Mouse (Mus musculus): Measurements from ENCODE around the gene Usp20. TPM values are rescaled to one million over a fixed set of nuclear protein-coding genes. Genes with fewer than 3 reads are reported as not detected.
"Not testable (repeated sequence)": the region's sequence is repeated elsewhere in the genome, so short reads cannot be mapped to it uniquely, and the experiment has no call there.

The Usp20 gene
- polyA plus RNA-seq, 1 experiment from 2014 or later: 4.0 TPM

- no peaks in the 10 kb centered on the region for H3K9me3 ChIP-seq (ENCODE audit: control insufficient read depth)
- TF ChIP-seq CTCF (IDR thresholded peaks at IDR 0.05; ENCODE audit: low read depth): no peak
- no peak overlapping the region for H3K9ac ChIP-seq (ENCODE audit: low read depth, low read length)
- WGBS: 70% methylated on average over 5 of the region's 5 CpGs
- no peak overlapping the region for H3K27ac ChIP-seq (ENCODE audit: low read depth, low read length)
- no peaks in the 10 kb centered on the region for H3K27me3 ChIP-seq (replicated peaks; ENCODE audit: control insufficient read depth, insufficient read depth, low read length)
- no peak for ATAC-seq
- no peak overlapping the region for H3K4me3 ChIP-seq (ENCODE audit: low read depth, low read length)
- no peak overlapping the region for H3K4me2 ChIP-seq (replicated peaks; ENCODE audit: low read depth)
- no peaks in the 10 kb centered on the region for H3K4me1 ChIP-seq (replicated peaks; ENCODE audit: control insufficient read depth, insufficient read depth, low read length)
- H3K36me3 ChIP-seq (ENCODE audit: control insufficient read depth, insufficient read depth): no peaks in the 10 kb centered on the region
Observed at GRCm38 (mm10) chr2:30941586-30941985, 40.5 kb upstream of the Usp20 start.

GRCm38 (mm10) chr2:30942116-30942515 is 40.0 kb upstream of the Usp20 start:
- not testable (repeated sequence) for H3K36me3 ChIP-seq (ENCODE audit: control insufficient read depth, insufficient read depth); H3K27me3 ChIP-seq (replicated peaks; ENCODE audit: control insufficient read depth, insufficient read depth, low read length); H3K9me3 ChIP-seq (ENCODE audit: control insufficient read depth); H3K27ac ChIP-seq (ENCODE audit: low read depth, low read length); ATAC-seq; H3K4me3 ChIP-seq (ENCODE audit: low read depth, low read length); H3K9ac ChIP-seq (ENCODE audit: low read depth, low read length); H3K4me1 ChIP-seq (replicated peaks; ENCODE audit: control insufficient read depth, insufficient read depth, low read length)
- 34% methylated on average over 7 of the region's 7 CpGs for WGBS
- peak overlapping the region; percentile 61 for H3K4me2 ChIP-seq (replicated peaks; ENCODE audit: low read depth)
- peak; percentile 24; the same call in 1 of the 2 replicates for TF ChIP-seq CTCF (IDR thresholded peaks at IDR 0.05; ENCODE audit: low read depth)

DNA sequence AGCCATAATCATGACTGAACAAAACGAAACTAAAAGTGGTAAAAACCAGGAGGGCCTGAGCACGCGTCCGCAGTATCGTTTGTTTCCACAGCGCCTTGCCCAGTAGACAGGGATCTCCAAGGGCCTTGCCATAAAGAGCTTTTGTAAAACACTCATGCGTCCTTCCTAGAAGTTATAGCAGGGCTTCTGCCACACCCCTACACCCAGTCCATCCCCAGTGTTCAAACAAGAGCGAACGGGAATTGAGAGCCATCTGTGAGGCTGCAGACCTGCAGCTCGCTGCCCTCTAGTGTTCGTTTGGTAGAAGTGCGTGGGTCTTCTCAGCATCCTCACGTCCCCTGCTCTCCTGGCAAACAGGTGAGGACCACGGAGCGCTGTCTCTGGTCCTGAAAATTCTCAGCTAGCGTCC is 39.5 kb upstream of the Usp20 start:
- no peak overlapping the region for H3K27ac ChIP-seq (ENCODE audit: low read depth, low read length)
- H3K27me3 ChIP-seq (replicated peaks; ENCODE audit: control insufficient read depth, insufficient read depth, low read length): no peaks in the 10 kb centered on the region
- peak; percentile 96 for TF ChIP-seq CTCF (IDR thresholded peaks at IDR 0.05; ENCODE audit: low read depth)
- no peak overlapping the region for H3K9ac ChIP-seq (ENCODE audit: low read depth, low read length)
- no peaks in the 10 kb centered on the region for H3K36me3 ChIP-seq (ENCODE audit: control insufficient read depth, insufficient read depth)
- peak overlapping the region; percentile 43 for H3K4me3 ChIP-seq (ENCODE audit: low read depth, low read length)
- peak; percentile 70 for ATAC-seq
- 15% methylated on average over 16 of the region's 16 CpGs for WGBS
- peak overlapping the region; percentile 61 for H3K4me2 ChIP-seq (replicated peaks; ENCODE audit: low read depth)
- H3K9me3 ChIP-seq (ENCODE audit: control insufficient read depth): no peaks in the 10 kb centered on the region
- H3K4me1 ChIP-seq (replicated peaks; ENCODE audit: control insufficient read depth, insufficient read depth, low read length): no peaks in the 10 kb centered on the region

DNA sequence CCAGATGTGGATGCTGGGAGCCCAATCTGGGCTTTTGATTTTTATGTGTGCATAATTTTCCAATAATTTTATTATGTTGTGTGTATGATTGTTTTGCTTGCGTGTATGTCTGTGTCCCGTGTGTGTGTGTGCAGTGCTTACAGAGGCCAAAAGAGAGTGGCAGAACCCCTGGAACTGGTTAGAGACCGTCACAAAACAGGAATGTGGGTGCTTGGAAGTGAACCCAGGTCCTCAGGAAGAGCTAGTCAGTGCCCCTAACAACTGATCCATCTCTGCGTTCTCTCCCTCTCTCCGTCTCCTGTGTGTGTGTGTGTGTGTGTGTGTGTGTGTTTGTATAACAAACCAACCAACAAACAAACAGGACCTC is 29.6 kb upstream of the Usp20 start:
- no peak overlapping the region for H3K9ac ChIP-seq (ENCODE audit: low read depth, low read length)

DNA sequence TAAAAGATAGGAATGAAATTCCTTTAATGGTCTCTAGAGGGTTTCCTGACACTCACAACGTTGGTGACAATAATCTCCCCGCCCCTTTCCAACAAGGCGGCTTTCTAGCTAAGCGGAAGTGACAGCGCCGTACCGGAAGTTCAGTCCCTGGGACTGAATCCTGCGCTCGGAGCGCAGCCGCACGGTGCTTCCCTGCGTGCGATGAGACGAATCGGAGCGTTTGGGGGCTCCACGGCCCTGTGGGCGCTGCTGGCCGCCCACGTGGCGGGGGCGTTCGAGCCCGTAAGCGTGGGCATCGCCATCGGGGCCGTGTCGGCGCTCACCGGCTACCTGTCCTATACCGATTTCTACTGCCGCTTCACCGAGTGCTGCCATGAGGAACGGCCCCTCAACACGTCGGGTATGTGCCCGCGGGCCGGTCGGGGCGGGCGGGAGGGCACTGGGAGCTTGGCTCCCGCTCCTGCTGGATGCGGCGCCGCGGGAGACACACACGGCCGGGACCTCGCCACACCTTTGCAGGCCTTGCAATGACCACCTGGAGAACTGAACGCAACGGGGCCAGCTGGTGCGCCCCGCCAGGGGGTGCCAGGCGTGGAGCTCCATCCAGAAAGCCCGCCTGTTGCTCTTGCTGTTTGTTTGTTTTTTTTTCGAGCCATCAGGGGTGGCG is 29.1 kb upstream of the Usp20 start, which contains the start of gene Tor1b:
Gene Tor1b (plus strand): TSS at position 136 of the 667 bp plus-strand sequence.
- H3K4me3 ChIP-seq (ENCODE audit: low read depth, low read length): peak within 1 kb of the TSS; percentile 68
- H3K27me3 ChIP-seq (replicated peaks; ENCODE audit: control insufficient read depth, insufficient read depth, low read length): no peaks in the 10 kb centered on the region
- peak within 1 kb of the TSS; percentile 71 for H3K27ac ChIP-seq (ENCODE audit: low read depth, low read length)
- H3K4me2 ChIP-seq (replicated peaks; ENCODE audit: low read depth): peak within 1 kb of the TSS; percentile 91
- H3K4me1 ChIP-seq (replicated peaks; ENCODE audit: control insufficient read depth, insufficient read depth, low read length): peaks cover 11% of the 10 kb centered on the region; the same call in 1 of the 2 replicates
- peak; percentile 85 for ATAC-seq
- whole genome bisulfite sequencing: under 1% methylated on average over 60 of the region's 60 CpGs
- peak; percentile 57 for TF ChIP-seq CTCF (IDR thresholded peaks at IDR 0.05; ENCODE audit: low read depth)
- no peaks in the 10 kb centered on the region for H3K9me3 ChIP-seq (ENCODE audit: control insufficient read depth)
- peak within 1 kb of the TSS; percentile 65 for H3K9ac ChIP-seq (ENCODE audit: low read depth, low read length)
- peaks cover 26% of the 10 kb centered on the region for H3K36me3 ChIP-seq (ENCODE audit: control insufficient read depth, insufficient read depth)

More for the DNA sequence above, 29.6 kb upstream of the Usp20 start:
- H3K9me3 ChIP-seq (ENCODE audit: control insufficient read depth): no peaks in the 10 kb centered on the region
- TF ChIP-seq CTCF (IDR thresholded peaks at IDR 0.05; ENCODE audit: low read depth): no peak
- WGBS: 24% methylated on average over 5 of the region's 5 CpGs
- peaks cover 11% of the 10 kb centered on the region; the same call in 1 of the 2 replicates for H3K4me1 ChIP-seq (replicated peaks; ENCODE audit: control insufficient read depth, insufficient read depth, low read length)
- H3K27ac ChIP-seq (ENCODE audit: low read depth, low read length): no peak overlapping the region
- peak overlapping the region; percentile 68 for H3K4me3 ChIP-seq (ENCODE audit: low read depth, low read length)
- H3K36me3 ChIP-seq (ENCODE audit: control insufficient read depth, insufficient read depth): peaks cover 23% of the 10 kb centered on the region
- peak overlapping the region; percentile 91 for H3K4me2 ChIP-seq (replicated peaks; ENCODE audit: low read depth)
- H3K27me3 ChIP-seq (replicated peaks; ENCODE audit: control insufficient read depth, insufficient read depth, low read length): no peaks in the 10 kb centered on the region
- ATAC-seq: no peak

DNA sequence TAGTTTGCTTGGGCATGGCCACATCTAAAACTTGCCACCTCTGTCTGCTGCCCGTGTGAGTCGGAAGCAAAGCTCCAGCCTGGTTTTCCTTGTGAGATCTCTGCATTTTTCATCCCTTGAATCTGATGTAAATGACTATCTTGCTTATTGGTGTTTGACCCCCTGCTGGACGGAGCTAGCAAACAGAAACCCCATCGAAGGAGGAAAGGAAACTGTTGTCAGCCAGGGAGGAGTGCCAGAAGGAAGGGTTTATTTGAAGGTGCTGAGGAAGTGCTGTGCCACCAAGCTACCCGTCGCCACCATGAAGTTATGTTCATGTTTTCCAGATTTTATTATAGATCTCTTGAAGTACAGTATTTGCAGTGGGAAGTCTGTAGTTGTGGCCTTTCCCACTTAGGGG is 27.3 kb upstream of the Usp20 start:
- WGBS: 59% methylated on average over 6 of the region's 6 CpGs
- H3K27me3 ChIP-seq (replicated peaks; ENCODE audit: control insufficient read depth, insufficient read depth, low read length): no peaks in the 10 kb centered on the region
- no peak overlapping the region for H3K4me3 ChIP-seq (ENCODE audit: low read depth, low read length)
- H3K4me2 ChIP-seq (replicated peaks; ENCODE audit: low read depth): peak overlapping the region; percentile 91
- H3K27ac ChIP-seq (ENCODE audit: low read depth, low read length): no peak overlapping the region
- ATAC-seq: no peak
- H3K36me3 ChIP-seq (ENCODE audit: control insufficient read depth, insufficient read depth): peaks cover 41% of the 10 kb centered on the region
- peak; percentile 31; the same call in 1 of the 2 replicates for TF ChIP-seq CTCF (IDR thresholded peaks at IDR 0.05; ENCODE audit: low read depth)
- H3K4me1 ChIP-seq (replicated peaks; ENCODE audit: control insufficient read depth, insufficient read depth, low read length): peaks cover 11% of the 10 kb centered on the region; the same call in 1 of the 2 replicates
- H3K9ac ChIP-seq (ENCODE audit: low read depth, low read length): 0 out of 2 replicates have a peak overlapping the region, but pooled peaks have one; percentile 65
- H3K9me3 ChIP-seq (ENCODE audit: control insufficient read depth): no peaks in the 10 kb centered on the region

All from intestine, postnatal 0 days (tissue).